Mouse (Mus musculus) bone marrow, adult 2 months (tissue): ENCODE data around the gene Lrrn3.

ENCODE experiments used
- CTCF ChIP-seq: fragments of 200-500 bp; IDR thresholded peaks from 2 replicates; pipeline ENCODE4 v1.5.1; 2011; ENCODE audit warnings: low read length, control low read depth; ENCODE audit not compliant: control insufficient read depth, insufficient read depth
- POLR2A ChIP-seq: fragments of 200-500 bp; IDR thresholded peaks from 2 replicates; pipeline ENCODE4 v1.6.1; 2011; ENCODE audit warnings: low read depth, mild to moderate bottlenecking, control low read depth, low read length, borderline replicate concordance; ENCODE audit not compliant: control insufficient read depth

GRCm38 (mm10) chr12:41416635-41417034 is 69.6 kb downstream of the Lrrn3 start:
- no peak for TF ChIP-seq CTCF
- no peak for TF ChIP-seq POLR2A
